Mouse (Mus musculus): Measurements from ENCODE around the gene Itgb4. TPM values are rescaled to one million over a fixed set of nuclear protein-coding genes. Genes with fewer than 3 reads are reported as not detected.
A peak's percentile ranks its signal among the peaks of the same experiment; 100 is the strongest.

Itgb4 gene
- polyA plus RNA-seq, 1 experiment from 2014 or later, result 1.5 TPM

GRCm38 (mm10) chr11:115982472-115982871, 8.0 kb downstream of the Itgb4 start:
- Histone ChIP-seq H3K36me3 (replicated peaks) (no peaks in the 10 kb centered on the region), H3K9me3 (no peaks in the 10 kb centered on the region), H3K27me3 (replicated peaks; ENCODE audit: low read depth, poor library complexity, severe bottlenecking) (peaks cover 31% of the 10 kb centered on the region), H3K4me1 (no peaks in the 10 kb centered on the region), H3K4me3 (no peak overlapping the region), H3K27ac (replicated peaks) (no peak overlapping the region)
- no peak for DNase-seq (ENCODE audit: low spot score)
- 93% methylated on average over 15 of the region's 15 CpGs for WGBS

DNA sequence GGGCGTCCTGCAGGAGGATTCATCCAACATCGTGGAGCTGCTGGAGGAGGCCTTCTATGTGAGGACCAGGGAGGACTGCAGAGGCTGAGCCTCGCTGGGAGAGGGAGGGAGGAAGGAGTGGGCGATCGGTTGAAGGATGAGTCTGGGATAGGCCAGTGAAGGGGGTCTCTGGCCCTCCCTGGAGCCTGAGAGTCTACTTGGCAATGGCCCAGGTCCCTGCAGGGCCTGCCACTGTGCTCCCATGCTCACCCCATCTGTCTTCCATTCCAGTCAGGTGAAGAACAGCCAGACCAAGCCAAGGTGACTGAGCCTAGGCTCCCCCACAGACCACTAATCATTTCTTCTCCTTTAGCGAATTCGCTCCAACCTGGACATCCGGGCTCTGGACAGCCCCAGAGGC, 8.8 kb downstream of the Itgb4 start:
- Histone ChIP-seq H3K4me3 (no peak overlapping the region), H3K27me3 (replicated peaks; ENCODE audit: low read depth, poor library complexity, severe bottlenecking) (peaks cover 25% of the 10 kb centered on the region), H3K4me1 (no peaks in the 10 kb centered on the region), H3K27ac (replicated peaks) (no peak overlapping the region), H3K36me3 (replicated peaks) (no peaks in the 10 kb centered on the region), H3K9me3 (no peaks in the 10 kb centered on the region)
- DNase-seq (ENCODE audit: low spot score), result no peak
- 86% methylated on average over 8 of the region's 8 CpGs for WGBS

DNA sequence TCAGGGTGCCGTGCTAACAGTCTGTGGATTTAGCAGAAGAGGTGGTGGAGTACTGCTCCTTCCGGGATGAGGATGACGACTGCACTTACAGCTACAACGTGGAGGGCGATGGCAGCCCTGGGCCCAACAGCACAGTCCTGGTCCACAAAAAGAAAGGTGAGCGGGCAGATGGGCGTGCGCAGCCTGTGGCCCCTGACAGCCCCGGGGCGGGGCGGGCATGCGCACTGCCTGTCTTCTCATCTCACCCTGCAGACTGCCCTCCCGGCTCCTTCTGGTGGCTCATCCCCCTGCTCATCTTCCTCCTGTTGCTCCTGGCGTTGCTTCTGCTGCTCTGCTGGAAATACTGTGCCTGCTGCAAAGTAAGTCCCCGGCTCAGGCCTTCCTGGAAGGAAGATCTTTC, 15.2 kb downstream of the Itgb4 start:
- peak overlapping the region; percentile 43 for H3K4me3 ChIP-seq
- peak overlapping the region; percentile 30; the same call in 1 of the 2 replicates for H3K27ac ChIP-seq (replicated peaks)
- 28% methylated on average over 15 of the region's 15 CpGs for WGBS

GRCm38 (mm10) chr11:115992098-115992497, 17.6 kb downstream of the Itgb4 start:
- Histone ChIP-seq H3K4me1 (peaks cover 12% of the 10 kb centered on the region), H3K9me3 (no peaks in the 10 kb centered on the region), H3K27me3 (replicated peaks; ENCODE audit: low read depth, poor library complexity, severe bottlenecking) (peaks cover 28% of the 10 kb centered on the region), H3K4me3 (no peak overlapping the region), H3K36me3 (replicated peaks) (no peaks in the 10 kb centered on the region), H3K27ac (replicated peaks) (no peak overlapping the region)
- DNase-seq (ENCODE audit: low spot score), result no peak
- WGBS, result 48% methylated on average over 4 of the region's 4 CpGs

More for the DNA sequence above, 15.2 kb downstream of the Itgb4 start:
- Histone ChIP-seq H3K4me1 (peaks cover 12% of the 10 kb centered on the region), H3K36me3 (replicated peaks) (no peaks in the 10 kb centered on the region), H3K9me3 (no peaks in the 10 kb centered on the region), H3K27me3 (replicated peaks; ENCODE audit: low read depth, poor library complexity, severe bottlenecking) (peaks cover 32% of the 10 kb centered on the region)
- DNase-seq (ENCODE audit: low spot score), result peak; percentile 33

- Histone ChIP-seq H3K4me3 (no peak overlapping the region), H3K4me1 (peaks cover 7% of the 10 kb centered on the region), H3K36me3 (replicated peaks) (no peaks in the 10 kb centered on the region), H3K27me3 (replicated peaks; ENCODE audit: low read depth, poor library complexity, severe bottlenecking) (peaks cover 15% of the 10 kb centered on the region), H3K27ac (replicated peaks) (no peak overlapping the region), H3K9me3 (no peaks in the 10 kb centered on the region)
- WGBS, result 90% methylated on average over 3 of the region's 3 CpGs
- DNase-seq (ENCODE audit: low spot score), result no peak
These were observed 20.7 kb downstream of the Itgb4 start for GRCm38 (mm10) chr11:115995256-115995655.

DNA sequence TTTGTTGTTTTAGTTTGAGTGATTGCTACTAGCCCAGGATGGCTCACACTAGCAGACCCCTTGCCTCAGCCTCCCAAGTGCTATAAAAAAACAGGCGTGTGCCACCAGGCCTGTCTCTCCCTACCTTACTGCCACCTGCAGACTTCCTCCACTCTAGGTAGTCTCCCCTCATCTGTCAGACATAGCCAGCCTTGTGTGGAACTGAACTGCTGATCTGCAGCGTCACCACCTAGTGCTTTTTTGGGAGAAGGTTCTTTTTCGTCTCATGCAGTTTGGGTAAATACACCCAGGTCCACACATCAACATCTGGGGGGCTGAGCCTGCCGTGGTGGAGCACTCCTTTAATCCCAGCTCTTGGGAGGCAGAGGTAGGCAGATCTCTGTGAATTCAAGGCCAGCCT, 22.5 kb downstream of the Itgb4 start:
- 74% methylated on average over 4 of the region's 4 CpGs for WGBS

DNA sequence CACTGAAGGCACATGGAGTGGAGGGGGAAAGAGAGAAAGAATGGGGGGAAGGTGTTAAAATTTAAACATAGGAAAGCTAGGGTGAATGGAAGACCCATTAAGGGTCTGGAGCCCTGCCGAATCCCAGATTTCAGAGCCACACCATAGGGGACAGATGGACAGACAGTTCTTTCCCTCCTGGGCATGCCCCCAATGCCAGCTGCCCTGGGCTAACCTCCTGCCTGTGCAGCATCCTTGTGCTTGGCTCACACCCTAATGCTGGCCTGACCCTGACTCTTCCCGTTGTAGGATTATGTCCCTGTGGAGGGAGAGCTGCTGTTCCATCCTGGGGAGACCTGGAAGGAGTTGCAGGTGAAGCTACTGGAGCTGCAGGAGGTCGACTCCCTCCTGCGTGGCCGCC, 23.2 kb downstream of the Itgb4 start:
- H3K27ac ChIP-seq (replicated peaks), result no peak overlapping the region
- 72% methylated on average over 5 of the region's 5 CpGs for WGBS
- no peaks in the 10 kb centered on the region for H3K36me3 ChIP-seq (replicated peaks)
- no peaks in the 10 kb centered on the region for H3K9me3 ChIP-seq
- H3K4me1 ChIP-seq, result peaks cover 18% of the 10 kb centered on the region
- no peak overlapping the region for H3K4me3 ChIP-seq
- peaks cover 14% of the 10 kb centered on the region for H3K27me3 ChIP-seq (replicated peaks; ENCODE audit: low read depth, poor library complexity, severe bottlenecking)
- no peak for DNase-seq (ENCODE audit: low spot score)

More for the DNA sequence above, 22.5 kb downstream of the Itgb4 start:
- no peak for DNase-seq (ENCODE audit: low spot score)
- Histone ChIP-seq H3K36me3 (replicated peaks) (no peaks in the 10 kb centered on the region), H3K4me1 (peaks cover 18% of the 10 kb centered on the region), H3K9me3 (no peaks in the 10 kb centered on the region), H3K27ac (replicated peaks) (no peak overlapping the region), H3K4me3 (no peak overlapping the region), H3K27me3 (replicated peaks; ENCODE audit: low read depth, poor library complexity, severe bottlenecking) (peaks cover 19% of the 10 kb centered on the region)

GRCm38 (mm10) chr11:115999027-115999426, 24.5 kb downstream of the Itgb4 start:
- WGBS, result 83% methylated on average over 7 of the region's 7 CpGs
- DNase-seq (ENCODE audit: low spot score), result no peak
- Histone ChIP-seq H3K27ac (replicated peaks) (no peak overlapping the region), H3K27me3 (replicated peaks; ENCODE audit: low read depth, poor library complexity, severe bottlenecking) (peaks cover 8% of the 10 kb centered on the region), H3K4me3 (no peak overlapping the region), H3K9me3 (no peaks in the 10 kb centered on the region), H3K4me1 (peaks cover 18% of the 10 kb centered on the region), H3K36me3 (replicated peaks) (no peaks in the 10 kb centered on the region)

DNA sequence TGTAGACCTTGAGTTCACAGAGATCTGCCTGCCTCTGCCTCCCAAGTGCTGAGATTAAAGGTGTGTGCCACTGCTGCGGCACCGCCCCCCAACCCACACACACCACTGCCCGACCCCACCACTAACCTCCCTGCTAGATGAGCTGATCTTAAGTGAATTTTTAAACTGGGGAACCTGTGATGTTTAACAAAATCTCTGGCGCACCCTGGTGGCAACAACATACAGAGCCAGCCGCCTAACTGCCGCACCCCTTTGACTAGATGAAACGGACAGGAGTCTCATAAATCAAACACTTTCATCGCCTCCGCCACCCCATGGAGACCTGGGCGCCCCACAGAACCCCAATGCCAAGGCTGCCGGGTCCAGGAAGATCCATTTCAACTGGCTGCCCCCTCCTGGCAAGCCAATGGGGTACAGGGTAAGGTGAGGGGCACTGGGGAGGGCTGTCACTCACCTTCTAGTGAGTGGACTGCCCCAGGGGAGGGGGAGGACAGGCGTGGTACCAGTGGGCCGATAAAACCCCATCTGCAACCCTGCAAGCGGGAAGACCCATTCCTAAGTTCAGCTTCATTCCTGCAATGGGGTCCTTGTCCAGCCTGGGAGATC, 25.1 kb downstream of the Itgb4 start:
- Histone ChIP-seq H3K9me3 (no peaks in the 10 kb centered on the region), H3K27ac (replicated peaks) (no peak overlapping the region; the same call in 1 of the 2 replicates), H3K27me3 (replicated peaks; ENCODE audit: low read depth, poor library complexity, severe bottlenecking) (peaks cover 8% of the 10 kb centered on the region), H3K4me3 (no peak overlapping the region), H3K36me3 (replicated peaks) (no peaks in the 10 kb centered on the region), H3K4me1 (peaks cover 22% of the 10 kb centered on the region)
- peak; percentile 73 for DNase-seq (ENCODE audit: low spot score)
- 17% methylated on average over 14 of the region's 14 CpGs for WGBS

DNA sequence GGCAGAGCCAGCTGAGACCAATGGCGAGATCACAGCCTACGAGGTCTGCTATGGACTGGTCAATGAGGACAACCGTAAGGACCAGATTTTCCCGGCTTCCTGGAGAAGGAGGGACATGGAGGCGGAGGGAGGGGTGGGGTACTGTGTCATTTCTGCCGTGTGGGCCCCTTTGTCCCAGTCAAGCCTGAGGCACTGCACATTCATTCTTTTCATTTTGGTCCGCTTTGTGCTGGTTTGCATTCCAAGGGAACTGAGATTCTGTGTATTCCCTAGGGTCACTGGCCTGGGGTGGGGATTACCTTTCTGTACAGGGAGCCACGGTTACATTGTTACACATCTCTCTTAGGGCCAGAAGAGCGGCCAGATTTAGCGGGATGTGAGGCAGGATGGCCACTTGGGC, 26.1 kb downstream of the Itgb4 start:
- H3K9me3 ChIP-seq, result no peaks in the 10 kb centered on the region
- peak; percentile 39 for DNase-seq (ENCODE audit: low spot score)
- peak overlapping the region; percentile 11; the same call in 1 of the 2 replicates for H3K27ac ChIP-seq (replicated peaks)
- peaks cover 31% of the 10 kb centered on the region for H3K4me1 ChIP-seq
- 28% methylated on average over 10 of the region's 10 CpGs for WGBS
- H3K36me3 ChIP-seq (replicated peaks), result no peaks in the 10 kb centered on the region
- peaks cover 8% of the 10 kb centered on the region for H3K27me3 ChIP-seq (replicated peaks; ENCODE audit: low read depth, poor library complexity, severe bottlenecking)
- no peak overlapping the region for H3K4me3 ChIP-seq

GRCm38 (mm10) chr11:116001725-116002124, 27.2 kb downstream of the Itgb4 start:
- 72% methylated on average over 6 of the region's 6 CpGs for WGBS
- no peak overlapping the region for H3K27ac ChIP-seq (replicated peaks)
- H3K4me3 ChIP-seq, result no peak overlapping the region
- H3K36me3 ChIP-seq (replicated peaks), result peaks cover 8% of the 10 kb centered on the region
- peaks cover 42% of the 10 kb centered on the region for H3K4me1 ChIP-seq
- DNase-seq (ENCODE audit: low spot score), result no peak
- no peaks in the 10 kb centered on the region for H3K9me3 ChIP-seq
- peaks cover 8% of the 10 kb centered on the region for H3K27me3 ChIP-seq (replicated peaks; ENCODE audit: low read depth, poor library complexity, severe bottlenecking)

DNA sequence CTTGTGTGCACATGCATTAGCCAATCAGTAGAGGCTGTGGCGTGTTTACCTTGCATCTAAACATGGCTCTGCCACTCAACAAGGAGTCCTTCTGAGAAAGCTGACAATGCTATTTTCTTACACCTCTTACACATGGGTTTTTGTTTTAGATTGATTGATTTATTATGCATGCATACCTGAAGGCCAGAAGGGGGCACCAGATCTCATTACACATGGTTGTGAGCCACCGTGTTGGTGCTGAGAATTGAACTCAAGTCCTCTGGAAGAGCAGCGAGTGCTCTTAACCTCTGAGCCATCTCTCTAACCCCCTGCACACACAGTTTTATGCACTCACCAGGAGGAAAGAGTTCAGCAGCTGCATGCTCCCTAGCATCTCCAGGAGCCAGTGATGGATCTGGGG, 28.4 kb downstream of the Itgb4 start:
- WGBS, result 83% methylated on average over 3 of the region's 3 CpGs
- Histone ChIP-seq H3K4me3 (0 out of 2 replicates have a peak overlapping the region, but pooled peaks have one; percentile 0), H3K4me1 (peaks cover 42% of the 10 kb centered on the region), H3K9me3 (no peaks in the 10 kb centered on the region), H3K27ac (replicated peaks) (no peak overlapping the region), H3K36me3 (replicated peaks) (peaks cover 20% of the 10 kb centered on the region), H3K27me3 (replicated peaks; ENCODE audit: low read depth, poor library complexity, severe bottlenecking) (peaks cover 8% of the 10 kb centered on the region)
- DNase-seq (ENCODE audit: low spot score), result no peak

DNA sequence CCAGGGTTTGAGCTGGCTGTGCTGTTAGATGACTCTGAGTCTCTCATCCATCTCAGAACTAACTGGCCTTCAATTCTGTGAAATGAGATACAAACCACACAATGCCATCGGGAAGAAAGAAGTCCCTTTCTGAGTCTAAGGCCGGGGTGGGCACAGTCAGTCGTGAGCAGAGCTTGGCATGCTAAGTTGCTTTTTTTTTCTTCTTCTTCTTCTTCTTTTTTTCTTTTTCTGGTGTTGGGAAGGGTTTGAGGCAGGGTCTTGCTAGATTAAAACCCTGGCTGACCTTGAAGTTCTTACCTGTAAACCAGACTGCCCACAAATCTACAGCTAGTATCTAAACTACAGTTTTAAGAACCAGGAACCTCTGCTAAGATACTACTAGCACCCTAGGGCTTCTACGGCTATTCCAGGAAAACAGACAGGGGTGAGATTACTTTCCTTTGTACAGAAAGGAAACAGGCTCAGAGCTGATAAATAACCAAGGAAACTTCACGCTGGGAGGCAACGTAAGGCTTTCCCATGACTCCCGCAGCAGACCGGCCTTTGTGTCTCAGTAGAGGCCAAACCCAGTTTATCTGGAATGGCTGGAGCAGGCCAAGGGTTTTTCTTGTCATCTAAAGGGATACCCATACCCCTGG, 29.8 kb downstream of the Itgb4 start:
- Histone ChIP-seq H3K4me3 (peak overlapping the region; percentile 60), H3K9me3 (no peaks in the 10 kb centered on the region), H3K27me3 (replicated peaks; ENCODE audit: low read depth, poor library complexity, severe bottlenecking) (peaks cover 8% of the 10 kb centered on the region), H3K4me1 (peaks cover 42% of the 10 kb centered on the region), H3K36me3 (replicated peaks) (peaks cover 34% of the 10 kb centered on the region), H3K27ac (replicated peaks) (peak overlapping the region; percentile 83)
- no peak for DNase-seq (ENCODE audit: low spot score)
- 40% methylated on average over 8 of the region's 8 CpGs for WGBS

All from embryonic facial prominence, embryonic 10.5 days (tissue).